Mouse (Mus musculus): ENCODE results near the gene Ccdc8. TPM values are rescaled to one million over a fixed set of nuclear protein-coding genes. Genes with fewer than 3 reads are reported as not detected.

Gene Ccdc8
- total RNA-seq, 2 experiments from 2014 or later, result 9.8 to 10.3 TPM

DNA sequence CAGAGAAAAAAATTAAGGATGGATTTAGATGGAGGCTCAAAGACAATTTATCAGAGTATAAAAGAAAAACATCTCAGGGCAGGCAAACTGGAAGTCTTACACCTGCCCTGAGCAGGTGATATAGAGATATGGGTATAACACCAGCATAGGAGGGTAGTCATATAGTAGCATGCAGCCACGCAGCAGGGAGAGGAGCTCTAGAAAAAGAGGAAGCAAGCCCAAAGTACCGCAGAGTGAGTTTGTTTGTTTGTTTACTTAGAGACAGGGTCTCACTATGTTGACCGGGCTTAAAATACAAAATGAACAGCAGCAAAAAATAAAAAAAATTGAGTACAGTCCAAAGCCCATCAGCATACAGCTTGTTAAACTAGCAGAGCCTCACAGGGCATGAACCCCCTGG is 21.3 kb upstream of the Ccdc8 start:
- intact Hi-C loops (cut with DNase I), result no loop called here
- DNase-seq, result no peak

DNA sequence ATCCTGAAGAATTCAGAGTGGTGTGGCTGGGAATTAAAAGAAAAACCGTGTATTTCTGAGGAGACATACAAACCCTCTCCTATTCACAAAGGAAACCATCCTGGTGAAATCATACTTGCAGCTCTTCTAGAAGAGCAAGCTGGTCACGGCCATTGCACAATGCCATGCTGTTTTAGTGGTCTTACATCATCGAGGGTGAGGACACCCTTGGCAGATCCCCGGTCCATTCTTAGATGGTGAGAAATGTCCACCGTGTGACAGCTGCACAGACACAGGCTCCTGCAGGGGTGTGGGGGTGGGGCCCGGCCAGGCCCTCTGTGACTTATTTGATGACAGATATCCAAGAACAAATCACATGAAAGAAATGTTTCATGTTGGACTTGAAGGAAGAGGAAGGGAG is 18.5 kb upstream of the Ccdc8 start:
- peak; percentile 58 to 61 for DNase-seq
- intact Hi-C loops (cut with DNase I), result no loop called here

DNA sequence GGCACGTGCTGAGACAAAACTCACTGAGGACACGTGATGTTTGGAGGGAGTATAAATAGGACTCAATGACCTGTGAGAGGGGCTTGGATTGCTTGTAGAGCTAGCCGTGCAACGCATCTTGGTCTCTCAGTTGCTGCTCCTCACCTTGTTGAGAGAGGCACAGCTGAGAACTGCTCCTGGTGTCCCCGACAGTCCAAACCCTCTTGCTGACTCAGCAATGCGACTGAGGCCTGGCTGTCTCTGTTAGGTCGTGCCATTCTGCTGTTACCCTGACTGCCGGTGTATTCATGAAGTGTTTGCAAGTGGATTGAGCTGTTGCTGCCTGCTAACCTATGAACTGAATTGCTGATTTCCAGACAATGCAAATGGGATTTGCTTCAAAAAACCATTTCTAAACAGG is 16.2 kb upstream of the Ccdc8 start:
- intact Hi-C loops (cut with DNase I), result no loop called here
- DNase-seq, result no peak

DNA sequence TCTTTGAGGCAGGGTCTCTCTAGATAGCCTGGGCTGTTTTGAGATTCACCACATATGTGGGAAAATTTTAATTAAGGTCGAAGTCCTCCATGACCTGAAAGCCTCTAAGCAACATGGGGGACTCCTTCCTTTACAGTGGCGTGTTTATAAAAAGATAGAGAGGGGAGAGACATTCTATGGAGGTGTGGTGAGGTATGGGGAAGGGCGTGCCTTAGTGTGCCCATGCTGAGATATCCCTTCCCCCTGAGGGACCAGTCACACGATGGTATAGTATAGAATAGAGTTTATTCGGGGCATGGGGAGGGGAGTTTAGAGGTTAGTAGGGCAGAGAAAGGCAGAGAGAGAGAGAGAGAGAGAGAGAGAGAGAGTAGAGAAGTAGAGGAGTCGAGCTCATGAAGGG is 14.3 kb upstream of the Ccdc8 start:
- intact Hi-C loops (cut with DNase I), result no loop called here
- DNase-seq, result no peak

DNA sequence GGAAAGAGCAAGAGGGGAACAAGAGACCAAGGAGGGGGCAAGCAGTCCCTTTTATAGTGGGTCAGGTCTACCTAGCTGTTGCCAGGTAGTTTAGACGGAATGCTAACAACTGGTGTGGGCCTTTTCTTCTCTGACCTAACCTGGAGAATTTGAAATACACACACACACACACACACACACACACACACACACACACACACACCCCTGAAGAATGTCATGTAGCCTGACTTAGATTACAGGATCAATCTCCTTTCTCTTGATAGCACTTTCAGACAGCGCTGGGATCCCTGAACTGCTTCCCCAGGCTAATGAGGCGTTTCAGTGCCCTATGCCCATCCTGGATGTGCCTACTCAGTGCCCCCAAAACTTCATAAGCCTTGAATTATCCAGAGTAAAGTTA is 13.9 kb upstream of the Ccdc8 start:
- intact Hi-C loops (cut with DNase I), result no loop called here
- DNase-seq, result no peak

DNA sequence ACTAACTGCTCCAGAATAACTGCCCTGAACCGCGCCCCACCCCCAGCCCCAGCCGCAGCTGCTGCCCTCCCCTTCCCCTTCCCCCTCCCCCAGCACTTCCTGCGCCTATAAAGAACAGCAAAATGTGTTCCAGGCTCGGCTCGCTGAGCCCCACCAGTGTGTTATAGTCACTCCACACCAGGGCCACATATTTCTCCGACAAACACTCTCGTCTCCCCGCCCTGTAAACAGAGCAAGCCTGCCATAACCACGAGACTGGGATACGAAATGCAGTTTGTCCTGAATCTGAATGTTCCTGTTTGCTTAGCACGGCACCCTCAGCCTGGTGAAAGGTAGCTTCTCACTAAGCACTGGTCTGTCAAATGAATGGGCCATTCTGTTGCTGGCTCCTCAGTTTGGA is 12.2 kb upstream of the Ccdc8 start:
- peak; percentile 54 to 58 for DNase-seq
- intact Hi-C loops (cut with DNase I), result no loop called here

DNA sequence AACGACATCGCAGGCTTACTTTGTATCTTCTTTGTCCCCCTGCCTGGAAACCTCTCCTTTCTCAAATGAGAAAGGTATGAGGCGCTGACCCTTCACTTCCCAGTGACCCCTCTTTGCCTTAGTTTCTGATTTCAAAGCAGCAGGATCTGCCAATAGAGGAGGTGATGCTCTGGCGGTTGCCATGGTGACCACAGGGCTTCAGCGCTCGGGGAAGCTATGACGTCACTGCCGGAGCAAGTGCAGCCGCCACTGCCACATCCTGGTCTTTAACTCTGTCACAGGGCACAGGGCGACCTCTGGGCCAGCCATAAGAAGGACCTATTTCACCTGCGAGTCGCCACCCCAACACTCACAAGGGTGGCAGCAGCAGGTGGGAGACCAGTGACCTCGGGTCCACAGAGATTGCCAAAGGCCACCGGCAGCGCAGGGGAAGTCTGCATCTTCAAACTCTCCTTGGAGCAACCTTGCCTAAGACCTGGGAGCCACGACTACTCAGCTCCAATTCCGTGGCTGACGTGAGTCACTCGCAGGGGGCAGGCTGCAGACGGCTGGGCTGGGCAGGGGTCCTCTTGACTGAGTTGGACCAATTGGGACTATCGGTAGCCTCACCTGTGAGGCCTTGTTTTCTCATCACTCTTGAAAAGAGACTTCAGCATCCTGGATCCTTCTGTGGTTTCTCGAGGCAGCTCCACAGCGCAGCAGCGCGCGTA is 9.5 kb upstream of the Ccdc8 start, which contains the start of gene Gm42372:
Gene Gm42372 (plus strand): TSS at position 228 of the 710 bp plus-strand sequence.
- DNase-seq, result peak in 1 of 2 experiments; percentile 49
- intact Hi-C loops (cut with DNase I), result no loop called here

DNA sequence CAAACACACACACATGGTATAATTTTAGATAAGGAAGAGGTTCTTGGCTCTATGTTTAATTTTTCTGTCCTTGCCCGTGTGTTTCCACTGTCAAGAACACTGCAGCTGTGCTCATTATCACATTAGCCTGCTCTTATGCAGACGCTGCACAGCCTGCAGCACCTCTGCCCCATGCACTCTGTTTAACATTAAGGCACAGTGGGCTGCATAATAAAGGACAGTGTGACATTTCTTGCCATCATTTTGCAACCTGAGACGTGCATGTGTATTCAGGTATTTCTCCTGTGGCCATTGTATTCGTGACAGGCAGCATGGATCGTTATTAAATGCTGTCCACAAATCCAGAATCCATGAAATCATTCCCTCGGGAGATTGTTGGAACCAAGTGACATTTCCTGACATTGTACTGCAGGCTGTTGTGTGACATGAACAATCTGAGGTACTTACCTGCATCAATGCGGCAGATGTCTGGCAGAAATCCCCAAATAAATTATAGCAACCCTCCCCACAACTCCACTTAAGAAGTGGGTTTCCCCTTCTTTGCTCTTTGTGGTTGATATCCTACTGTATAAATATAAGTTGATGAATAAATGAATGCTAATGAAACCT is 4.9 kb upstream of the Ccdc8 start:
- no peak for DNase-seq
- intact Hi-C loops (cut with DNase I), result no loop called here

DNA sequence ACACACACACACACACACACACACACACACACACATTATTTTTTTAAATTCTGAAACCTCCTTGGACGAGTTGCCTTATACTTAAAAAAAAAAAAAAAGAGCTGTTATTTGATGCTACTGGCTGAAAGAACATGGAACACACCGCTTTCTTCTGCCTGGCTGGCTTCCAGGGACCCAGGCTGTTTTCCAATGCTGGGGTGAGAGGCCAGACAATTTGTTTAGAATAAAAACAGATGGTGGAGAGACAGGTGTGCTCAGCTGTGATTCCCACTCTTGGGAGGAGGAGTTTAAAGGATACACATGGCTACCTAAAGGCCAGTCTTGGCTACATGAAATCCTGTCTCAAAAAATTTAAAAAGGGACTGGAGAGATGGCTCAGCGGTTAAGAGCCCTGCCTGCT is 4.1 kb upstream of the Ccdc8 start:
- intact Hi-C loops (cut with DNase I), result no loop called here
- peak; percentile 73 to 82 for DNase-seq

DNA sequence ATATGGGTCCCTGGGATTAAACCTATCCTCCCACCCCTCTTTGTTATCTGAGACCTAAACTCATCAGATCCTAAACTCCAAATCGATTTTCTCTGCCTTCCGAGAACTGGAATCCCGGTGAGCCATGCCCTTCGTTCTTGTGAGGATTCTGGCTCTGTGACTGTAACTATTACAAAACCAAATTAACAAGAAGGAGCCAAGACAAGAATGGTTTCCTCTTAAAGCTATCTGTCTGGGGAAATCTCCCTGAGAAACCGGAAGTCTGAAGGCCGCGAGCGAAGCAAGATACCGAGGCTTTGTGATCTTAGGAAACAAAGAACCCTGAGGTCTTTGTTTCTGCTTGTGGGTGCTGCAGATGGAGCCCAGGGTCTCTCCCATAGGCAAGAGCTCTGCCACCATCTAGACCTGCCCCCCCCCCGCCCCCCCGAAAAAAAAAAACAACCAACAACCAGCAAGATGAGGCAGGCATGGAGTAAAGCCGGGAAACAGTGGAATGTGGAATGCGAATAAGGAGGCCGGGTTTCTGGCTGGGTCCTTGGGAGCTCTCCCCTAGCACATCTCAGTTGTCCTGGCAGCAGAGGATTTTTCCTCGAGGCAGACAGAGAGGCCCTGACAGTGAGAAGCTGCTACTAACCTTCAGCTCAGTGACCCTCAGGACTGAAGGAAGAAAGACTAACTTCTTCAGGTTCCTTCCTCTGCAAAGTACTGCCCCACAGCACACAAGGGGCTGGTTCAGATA is 2.3 kb upstream of the Ccdc8 start:
- intact Hi-C loops (cut with DNase I), result no loop called here
- no peak for DNase-seq

DNA sequence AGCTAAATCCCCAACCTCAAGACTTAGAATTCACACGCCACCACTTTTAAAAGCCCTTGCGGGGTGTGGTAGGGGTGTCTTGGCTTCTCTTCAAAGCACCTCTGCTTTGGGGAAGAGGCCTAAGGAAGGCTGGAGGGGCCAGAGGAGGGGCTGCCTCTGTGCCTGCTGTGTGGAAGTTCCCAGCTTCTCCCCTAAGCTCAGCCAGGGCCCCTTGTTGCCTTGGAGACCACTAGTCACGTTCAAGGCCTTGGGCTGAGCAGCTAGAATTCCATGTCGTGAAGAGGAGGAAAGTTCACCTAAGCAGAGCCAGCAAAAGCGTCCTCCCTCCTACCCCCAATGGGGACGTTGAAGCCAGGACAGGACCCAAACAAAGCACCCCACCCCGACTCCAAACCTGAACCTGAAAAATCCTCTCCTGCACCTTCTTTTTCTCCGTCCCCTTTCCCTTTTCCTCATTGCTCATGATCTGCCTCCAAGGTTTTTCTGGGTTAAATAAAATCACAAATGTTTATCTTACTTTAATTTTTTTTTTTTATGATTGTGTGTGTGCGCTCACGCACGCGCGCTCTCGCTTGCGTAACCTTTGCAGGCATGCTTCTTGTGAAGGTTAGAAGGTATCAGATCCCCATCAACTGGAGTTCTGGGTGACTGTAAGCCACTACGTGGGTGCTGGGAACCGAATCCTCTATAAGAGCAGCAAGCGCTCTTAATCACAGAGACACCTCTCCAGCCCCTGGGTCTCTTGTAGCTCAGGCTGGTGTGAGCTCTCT is 642 bp upstream of the Ccdc8 start:
- intact Hi-C loops (cut with DNase I), result no loop called here
- no peak for DNase-seq

DNA sequence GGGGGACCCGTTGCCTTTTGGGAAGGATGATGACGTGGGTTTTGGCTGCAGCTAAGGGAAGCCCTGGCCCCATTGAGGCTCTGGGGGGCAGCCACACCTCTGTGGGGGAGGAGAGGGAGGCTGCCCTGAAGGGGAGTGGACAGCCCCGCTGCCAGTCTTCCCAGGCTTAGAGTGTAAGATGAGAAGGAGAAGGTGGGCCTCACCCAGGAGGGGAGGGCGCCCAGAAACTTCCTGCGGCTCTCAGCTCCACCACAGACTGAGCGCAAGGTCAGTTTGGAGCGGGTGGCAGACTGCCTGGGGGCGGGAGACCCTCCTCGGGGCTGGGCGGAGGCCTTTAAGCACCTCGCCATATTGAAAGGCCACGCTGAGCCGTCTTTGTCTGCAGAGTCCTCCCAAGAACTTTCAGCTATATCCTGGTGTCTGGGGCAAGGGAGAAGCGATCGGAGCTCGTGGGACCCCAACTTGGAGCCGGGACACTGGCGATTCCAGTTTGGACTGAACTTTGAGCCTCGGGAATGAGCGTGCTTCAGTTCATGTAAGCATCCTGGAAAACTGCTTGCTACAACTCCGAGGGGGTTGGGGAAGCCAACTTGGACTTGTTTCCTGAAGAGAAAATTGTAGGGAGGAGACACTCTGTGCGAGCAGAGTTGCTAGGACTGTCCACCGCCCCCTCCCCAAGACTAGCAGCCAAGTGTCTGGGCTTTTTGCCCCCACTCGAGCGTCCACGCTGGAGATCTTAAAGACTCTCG is 1.3 kb downstream of the Ccdc8 start:
- DNase-seq, result peak; percentile 86
- intact Hi-C loops (cut with DNase I), result no loop called here

DNA sequence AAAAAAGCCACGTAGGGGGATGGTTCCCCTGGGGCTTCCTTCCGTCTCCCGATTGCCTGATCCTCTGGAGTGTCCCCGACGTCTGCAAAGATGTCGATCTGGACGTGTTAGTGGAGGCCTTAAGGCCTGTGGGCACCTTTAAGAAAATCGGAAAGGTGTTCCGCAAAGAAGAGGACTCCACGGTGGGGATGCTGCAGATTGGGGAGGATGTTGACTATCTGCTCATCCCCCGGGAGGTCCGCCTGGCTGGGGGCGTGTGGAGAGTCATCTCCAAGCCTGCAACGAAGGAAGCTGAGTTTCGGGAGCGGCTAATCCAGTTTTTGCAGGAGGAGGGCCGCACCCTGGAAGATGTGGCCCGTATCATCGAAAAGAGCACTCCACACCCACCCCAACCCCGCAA is 1.9 kb downstream of the Ccdc8 start:
- DNase-seq, result no peak
- intact Hi-C loops (cut with DNase I), result no loop called here

DNA sequence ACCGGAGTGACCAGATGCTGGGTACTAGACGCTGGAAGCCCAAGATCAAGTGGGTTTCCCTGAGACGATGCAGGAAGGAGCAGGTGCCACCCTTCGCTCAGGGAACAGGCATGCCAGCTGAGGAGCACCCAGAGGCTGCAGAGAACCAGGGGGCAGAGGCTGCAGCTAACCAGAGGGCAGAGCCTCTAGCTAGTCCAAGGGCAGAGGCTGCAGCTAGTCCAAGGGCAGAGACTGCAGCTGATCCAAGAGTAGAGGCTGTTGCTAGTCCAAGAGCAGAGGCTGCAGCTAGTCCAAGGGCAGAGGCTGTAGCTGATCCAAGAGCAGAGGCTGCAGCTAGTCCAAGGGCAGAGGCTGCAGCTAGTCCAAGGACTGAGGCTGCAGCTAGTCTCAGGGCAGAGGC is 2.8 kb downstream of the Ccdc8 start:
- no peak for DNase-seq
- intact Hi-C loops (cut with DNase I), result no loop called here

DNA sequence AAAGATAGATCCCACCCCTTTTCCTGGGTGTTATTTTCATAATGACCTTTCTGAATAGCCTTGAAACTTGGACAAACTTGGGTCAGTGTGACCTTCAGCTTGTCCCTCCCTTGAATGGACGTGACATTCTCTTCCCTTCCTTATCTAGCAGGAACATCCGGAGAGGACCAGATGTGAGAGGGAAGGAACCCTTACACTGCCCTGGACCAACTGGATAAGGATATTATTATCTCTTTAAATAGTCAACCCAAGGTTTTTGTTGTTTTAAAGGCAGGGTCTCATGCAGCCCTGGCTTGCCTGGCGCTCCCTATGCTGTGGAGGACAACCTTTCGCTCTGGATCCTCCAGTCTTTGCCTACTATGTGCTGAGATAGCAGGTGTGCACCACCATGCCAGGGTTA is 6.7 kb downstream of the Ccdc8 start:
- intact Hi-C loops (cut with DNase I), result loop anchor here (1.0 kb wide), 1 partner anchor 49 kb away; no protein-coding TSS in a partner anchor

DNA sequence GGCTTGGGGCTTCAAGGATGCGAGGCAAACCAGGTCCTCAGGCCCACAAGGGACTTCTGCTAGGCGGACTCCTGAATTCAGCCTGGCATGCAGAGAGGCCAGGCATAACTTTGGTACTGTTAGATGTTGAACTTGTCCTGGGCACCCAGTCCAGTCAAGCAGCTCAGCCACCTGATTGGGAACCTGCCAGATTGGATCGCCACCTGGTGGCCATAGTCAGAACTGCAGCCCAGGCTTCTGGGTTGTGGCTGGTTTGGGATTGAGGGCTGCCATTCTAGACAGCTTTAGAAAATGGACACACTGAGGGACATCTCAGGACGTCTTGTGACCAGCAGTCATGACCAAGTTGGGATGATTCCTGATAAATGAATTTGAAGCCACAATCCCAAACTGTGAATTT is 7.1 kb downstream of the Ccdc8 start:
- DNase-seq, result peak; percentile 89 to 94
- intact Hi-C loops (cut with DNase I), result loop anchor here (1.0 kb wide), 1 partner anchor 49 kb away; no protein-coding TSS in a partner anchor

More for the DNA sequence above, 6.7 kb downstream of the Ccdc8 start:
- DNase-seq, result no peak

DNA sequence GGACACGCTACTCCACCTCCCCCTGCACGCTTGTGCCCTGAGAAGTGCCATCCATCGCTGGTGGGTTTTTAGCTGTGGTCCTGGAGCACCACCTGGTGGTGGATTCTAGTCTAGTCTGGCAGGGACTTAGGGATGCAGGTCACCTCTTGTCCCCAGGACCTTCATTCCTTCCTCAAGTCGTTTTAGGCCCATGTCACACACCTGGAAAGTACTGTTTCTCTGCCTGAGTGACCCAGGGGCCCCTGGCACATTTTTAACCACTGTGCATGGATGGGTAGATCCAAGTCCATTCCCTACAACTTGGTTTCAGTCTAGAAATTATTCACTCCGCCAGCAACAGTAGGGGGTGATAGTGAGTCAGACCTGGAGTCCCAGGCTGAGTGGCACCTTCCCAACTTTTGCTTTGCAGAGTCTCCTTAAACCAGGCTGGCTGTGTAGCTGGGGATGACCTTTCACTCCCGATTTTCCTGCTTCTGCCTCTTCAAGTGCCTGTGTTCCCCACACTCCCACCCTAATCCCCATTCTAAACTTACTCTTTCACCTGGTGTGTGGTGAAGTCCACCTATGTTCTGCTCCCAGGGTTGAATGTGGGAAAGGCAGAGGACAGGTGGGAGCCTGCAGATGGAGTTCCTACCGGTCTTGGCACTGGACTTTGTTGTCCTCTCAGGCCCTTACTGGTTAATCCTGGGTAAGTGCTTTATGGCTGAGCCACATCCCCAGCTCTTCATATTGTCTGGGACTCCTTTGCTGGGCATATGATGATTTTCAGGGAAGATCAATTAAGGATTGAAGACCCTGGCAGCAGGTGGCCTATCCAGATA is 10.1 kb downstream of the Ccdc8 start:
- intact Hi-C loops (cut with DNase I), result loop anchor here (1.0 to 2.0 kb wide), 5 partner anchors 24 to 70 kb away; partner anchors contain the start of gene Ppp5c
- peak; percentile 83 to 87 for DNase-seq

DNA sequence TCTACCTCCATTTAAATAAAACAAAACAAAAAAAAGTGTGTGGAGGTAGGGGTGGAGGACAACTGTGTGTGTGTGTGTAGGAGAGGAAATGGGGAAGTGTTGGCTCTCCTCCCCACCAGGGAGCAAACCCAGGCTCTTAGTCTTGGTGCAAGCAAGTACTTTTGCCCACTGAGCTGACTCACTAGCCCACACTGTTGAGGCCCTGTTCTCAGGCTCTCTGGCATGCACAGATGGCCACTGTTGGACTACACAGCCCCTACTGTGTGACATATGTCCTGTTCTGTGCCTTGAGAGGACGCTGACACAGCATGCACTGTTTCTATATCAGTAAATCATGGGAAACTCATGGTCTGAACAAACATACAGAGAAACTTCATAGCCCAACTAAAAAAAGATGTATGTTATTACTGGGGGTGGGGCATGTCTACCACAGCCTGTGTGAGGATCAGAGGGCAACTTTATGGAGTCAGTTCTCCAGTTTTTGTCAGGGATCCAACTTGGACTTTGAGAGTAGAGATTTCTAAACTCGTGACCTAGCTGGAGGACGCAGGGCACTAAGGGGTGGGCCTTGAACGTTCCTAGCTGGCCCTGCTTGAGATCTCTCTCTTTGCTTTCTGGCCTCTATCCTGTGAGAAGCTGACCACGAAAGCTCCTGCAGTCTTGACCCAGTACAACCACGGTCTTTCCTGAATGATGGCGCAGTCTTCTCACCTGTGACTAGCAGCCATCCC is 10.9 kb downstream of the Ccdc8 start:
- DNase-seq, result no peak
- intact Hi-C loops (cut with DNase I), result loop anchor here (2.0 kb wide), 1 partner anchor 23 kb away; the partner anchor contains the start of gene Ppp5c

Measured in heart, postnatal 14 days (tissue).